Mouse (Mus musculus) intestine, embryonic 14.5 days (tissue): Measurements from ENCODE around the gene Commd3. TPM values are rescaled to one million over a fixed set of nuclear protein-coding genes. Genes with fewer than 3 reads are reported as not detected.
A peak's percentile ranks its signal among the peaks of the same experiment; 100 is the strongest.

Source experiments
- ATAC-seq: fragments of 200-750 bp; cut with Nextera tagmentation; replicated peaks from 2 replicates; pipeline ENCODE4 v1.8.0; 2017; ENCODE audit warnings: low read depth, moderate number of reproducible peaks, moderate TSS enrichment, moderate library complexity; ENCODE audit not compliant: low FRiP score, low TSS enrichment
- DNase-seq: peaks from one replicate; pipeline ENCODE4 v3.0.0-alpha.2; 2018; ENCODE audit warnings: low spot score
- H3K27ac ChIP-seq: fragments of 300-500 bp; sonication (generic); 2 replicates; pipeline ENCODE4 v1.5.1; 2014; ENCODE audit warnings: low read depth, mild to moderate bottlenecking, control low read depth
- H3K27me3 ChIP-seq: fragments of 300-500 bp; sonication (generic); replicated peaks from 2 replicates; pipeline ENCODE4 v1.6.1; 2014; ENCODE audit warnings: low read length, control low read depth; ENCODE audit not compliant: control insufficient read depth, insufficient read depth
- H3K36me3 ChIP-seq: fragments of 300-500 bp; sonication (generic); 2 replicates; pipeline ENCODE4 v1.6.1; 2014; ENCODE audit warnings: low read length, control low read depth; ENCODE audit not compliant: control insufficient read depth, insufficient read depth
- H3K4me1 ChIP-seq: fragments of 300-500 bp; sonication (generic); replicated peaks from 2 replicates; pipeline ENCODE4 v1.6.1; 2014; ENCODE audit warnings: low read length, control low read depth, mixed read lengths; ENCODE audit not compliant: control insufficient read depth, insufficient read depth
- H3K4me2 ChIP-seq: fragments of 300-500 bp; sonication (generic); 2 replicates; pipeline ENCODE4 v1.6.1; 2014; ENCODE audit warnings: low read length
- H3K4me3 ChIP-seq: fragments of 300-500 bp; sonication (generic); 2 replicates; pipeline ENCODE4 v1.5.1; 2014; ENCODE audit warnings: low read depth, low read length, control low read depth, mixed read lengths
- H3K9ac ChIP-seq: fragments of 300-500 bp; sonication (generic); 2 replicates; pipeline ENCODE4 v1.6.1; 2014; ENCODE audit warnings: mild to moderate bottlenecking, low read length
- H3K9me3 ChIP-seq: fragments of 300-500 bp; sonication (generic); 2 replicates; pipeline ENCODE4 v1.6.1; 2016; ENCODE audit warnings: low read length, control low read depth; ENCODE audit not compliant: control insufficient read depth
- WGBS: fragments of 180-500 bp; shearing (Covaris S2); extraction: QIAGEN DNeasy Blood & Tissue Kit; methylation state at CpG from one replicate; pipeline ENCODE4 v1.1.7; 2014; 5-methylcytosine and 5-hydroxymethylcytosine counted together
- polyA plus RNA-seq: library from polyadenylated mRNA; unstranded; fragments of >200 nt; fragmentation: Nextera tagmentation; extraction: Ambion mirVana; gene quantifications from 2 replicates; pipeline ENCODE4 v1.2.1, GENCODE M21; 2014

Commd3 gene
- 199 and 202 TPM in 2 replicates for polyA plus RNA-seq

GRCm38 (mm10) chr2:18672133-18672765 lies at the start of gene Commd3:
Gene Commd3 (plus strand): TSS chr2:18672384.
- no peaks in the 10 kb centered on the region for H3K9me3 ChIP-seq
- DNase-seq (peak; percentile 98), ATAC-seq (peak; percentile 85)
- H3K4me2 ChIP-seq: peak within 1 kb of the TSS; percentile 62
- H3K27ac ChIP-seq: peak within 1 kb of the TSS; percentile 96
- H3K4me1 ChIP-seq: peaks cover 3% of the 10 kb centered on the region; the same call in 1 of the 2 replicates
- WGBS: under 1% methylated on average over 91 of the region's 91 CpGs
- peak within 1 kb of the TSS; percentile 97 for H3K9ac ChIP-seq
- H3K4me3 ChIP-seq: peak within 1 kb of the TSS; percentile 72
- 0 out of 2 replicates have a peak, but pooled peaks cover 3% of the 10 kb centered on the region for H3K36me3 ChIP-seq
- H3K27me3 ChIP-seq: peaks cover 9% of the 10 kb centered on the region; the same call in 1 of the 2 replicates

GRCm38 (mm10) chr2:18623219-18623618 lies 49.0 kb upstream of the Commd3 start:
- H3K27ac ChIP-seq: no peak overlapping the region
- WGBS: 63% methylated on average over 10 of the region's 10 CpGs

DNA sequence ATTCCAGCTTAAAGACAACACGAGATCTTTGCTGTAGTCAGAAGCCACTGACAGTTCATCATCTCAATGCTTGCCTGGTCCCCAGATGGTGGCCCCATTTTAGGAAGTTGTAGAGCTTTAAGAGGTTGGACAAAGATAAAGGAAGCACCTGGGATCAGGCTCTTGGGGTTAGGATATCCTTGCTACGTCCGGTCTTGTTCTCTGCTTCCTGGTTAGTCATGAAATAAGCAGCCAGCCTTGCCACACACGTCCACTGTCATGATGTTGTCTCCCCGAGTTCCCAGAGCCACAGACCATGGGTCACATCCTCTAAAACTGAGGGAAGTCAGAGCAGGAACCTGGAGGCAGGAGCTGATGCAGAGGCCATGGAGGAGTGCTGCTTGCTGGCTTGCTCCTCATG lies 41.6 kb upstream of the Commd3 start:
- no peak for ATAC-seq
- 73% methylated on average over 5 of the region's 5 CpGs for WGBS

More at GRCm38 (mm10) chr2:18623219-18623618, 49.0 kb upstream of the Commd3 start:
- Histone ChIP-seq H3K9me3 (no peaks in the 10 kb centered on the region), H3K9ac (no peak overlapping the region), H3K4me3 (no peak overlapping the region), H3K27me3 (no peaks in the 10 kb centered on the region), H3K4me1 (no peaks in the 10 kb centered on the region), H3K36me3 (no peaks in the 10 kb centered on the region), H3K4me2 (no peak overlapping the region)
- ATAC-seq: no peak
- no peak for DNase-seq

DNA sequence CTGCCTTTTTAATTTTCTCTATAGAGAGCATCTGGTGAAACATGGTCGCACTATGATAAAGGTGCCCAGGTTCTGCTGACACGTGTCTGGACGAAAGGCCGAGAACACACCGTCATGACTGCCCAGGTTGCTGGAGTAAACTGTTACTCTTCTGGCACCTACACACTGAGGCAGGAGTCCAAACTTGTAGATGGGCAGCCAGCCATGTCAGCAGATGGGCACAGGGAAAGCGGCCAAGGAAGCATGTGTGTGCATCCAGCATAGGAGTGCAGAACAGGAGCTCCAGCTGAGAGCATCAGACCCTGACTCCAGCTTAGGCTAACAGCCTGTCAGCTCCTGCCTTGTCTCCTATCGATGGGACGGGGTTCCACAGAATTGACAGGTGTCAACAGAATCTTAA lies 37.1 kb upstream of the Commd3 start:
- Histone ChIP-seq H3K36me3 (no peaks in the 10 kb centered on the region), H3K4me3 (no peak overlapping the region), H3K9ac (no peak overlapping the region), H3K27me3 (no peaks in the 10 kb centered on the region), H3K4me1 (no peaks in the 10 kb centered on the region), H3K9me3 (no peaks in the 10 kb centered on the region), H3K27ac (no peak overlapping the region), H3K4me2 (no peak overlapping the region)
- DNase-seq: peak; percentile 48
- ATAC-seq: no peak
- 92% methylated on average over 8 of the region's 8 CpGs for WGBS

More for the DNA sequence above, 41.6 kb upstream of the Commd3 start:
- Histone ChIP-seq H3K9ac (no peak overlapping the region), H3K27me3 (no peaks in the 10 kb centered on the region), H3K4me1 (no peaks in the 10 kb centered on the region), H3K4me2 (no peak overlapping the region), H3K36me3 (no peaks in the 10 kb centered on the region), H3K4me3 (no peak overlapping the region), H3K27ac (no peak overlapping the region), H3K9me3 (no peaks in the 10 kb centered on the region)
- peak; percentile 32 for DNase-seq

DNA sequence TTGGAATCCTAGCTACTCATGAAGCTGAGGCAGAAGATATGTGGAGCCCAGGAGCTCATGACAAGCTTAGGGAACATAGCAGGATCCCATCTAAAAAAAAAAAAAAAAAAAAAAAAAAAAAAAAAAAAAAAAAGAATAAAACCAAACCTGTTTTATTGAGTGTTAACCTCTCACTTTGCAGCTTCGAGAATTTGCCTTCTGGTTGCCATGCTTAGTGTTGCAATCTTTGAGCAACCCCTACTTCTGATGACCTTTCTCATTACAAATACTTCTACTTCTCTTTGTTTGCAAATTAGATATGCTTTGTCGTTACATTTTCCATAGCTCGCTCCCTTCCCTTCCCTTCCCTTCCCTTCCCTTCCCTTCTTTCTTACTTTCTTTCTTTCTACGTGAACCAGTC lies 23.6 kb upstream of the Commd3 start:
- WGBS: 82% methylated on average over 3 of the region's 4 CpGs
- DNase-seq (peak; percentile 23), ATAC-seq (no peak)
- H3K4me1 ChIP-seq: no peaks in the 10 kb centered on the region
- no peak overlapping the region for H3K9ac ChIP-seq
- H3K4me2 ChIP-seq: no peak overlapping the region
- no peak overlapping the region for H3K27ac ChIP-seq
- no peaks in the 10 kb centered on the region for H3K9me3 ChIP-seq
- H3K4me3 ChIP-seq: no peak overlapping the region
- no peaks in the 10 kb centered on the region for H3K36me3 ChIP-seq
- H3K27me3 ChIP-seq: no peaks in the 10 kb centered on the region

- no peaks in the 10 kb centered on the region for H3K4me1 ChIP-seq
- no peak overlapping the region for H3K4me2 ChIP-seq
- H3K27me3 ChIP-seq: no peaks in the 10 kb centered on the region
- 63% methylated on average over 5 of the region's 5 CpGs for WGBS
- no peak overlapping the region for H3K9ac ChIP-seq
- DNase-seq: no peak
- H3K9me3 ChIP-seq: no peaks in the 10 kb centered on the region
- H3K36me3 ChIP-seq: no peaks in the 10 kb centered on the region
- H3K4me3 ChIP-seq: no peak overlapping the region
- H3K27ac ChIP-seq: no peak overlapping the region
- ATAC-seq: no peak
Observed at GRCm38 (mm10) chr2:18654821-18655220, 17.4 kb upstream of the Commd3 start.

- no peak overlapping the region for H3K27ac ChIP-seq
- H3K9me3 ChIP-seq: no peaks in the 10 kb centered on the region
- WGBS: 73% methylated on average over 3 of the region's 3 CpGs
- ATAC-seq (no peak), DNase-seq (no peak)
- H3K9ac ChIP-seq: no peak overlapping the region
- H3K4me3 ChIP-seq: no peak overlapping the region
- no peak overlapping the region for H3K4me2 ChIP-seq
- no peaks in the 10 kb centered on the region for H3K27me3 ChIP-seq
- H3K36me3 ChIP-seq: no peaks in the 10 kb centered on the region
- H3K4me1 ChIP-seq: no peaks in the 10 kb centered on the region
Observed at GRCm38 (mm10) chr2:18664003-18664402, 8.2 kb upstream of the Commd3 start.

DNA sequence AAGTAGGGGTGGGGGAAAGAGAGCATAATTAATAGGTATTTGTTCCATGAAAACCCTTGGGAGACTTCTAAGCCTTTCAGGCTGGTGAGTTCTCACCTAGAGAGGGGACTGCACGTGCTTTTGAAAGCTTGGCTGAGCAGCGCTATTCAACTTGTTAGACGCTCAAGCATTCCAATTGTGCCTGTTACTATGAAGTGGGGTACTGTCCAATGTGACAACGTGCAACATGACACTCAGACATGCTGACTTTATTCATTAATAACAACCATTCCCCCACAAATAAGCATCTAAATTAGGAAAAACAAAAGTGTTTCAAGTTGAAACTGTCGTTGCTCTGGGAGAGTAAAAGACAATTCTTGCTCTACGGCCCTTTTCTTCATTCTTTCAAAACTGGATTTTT lies 1.1 kb upstream of the Commd3 start:
- no peak overlapping the region for H3K4me3 ChIP-seq
- H3K4me2 ChIP-seq: no peak overlapping the region
- no peak overlapping the region for H3K27ac ChIP-seq
- WGBS: 54% methylated on average over 6 of the region's 6 CpGs
- H3K9ac ChIP-seq: no peak overlapping the region
- ATAC-seq (no peak), DNase-seq (no peak)
- H3K4me1 ChIP-seq: peaks cover 3% of the 10 kb centered on the region; the same call in 1 of the 2 replicates
- 0 out of 2 replicates have a peak, but pooled peaks cover 3% of the 10 kb centered on the region for H3K36me3 ChIP-seq
- H3K9me3 ChIP-seq: no peaks in the 10 kb centered on the region
- peaks cover 9% of the 10 kb centered on the region; the same call in 1 of the 2 replicates for H3K27me3 ChIP-seq

DNA sequence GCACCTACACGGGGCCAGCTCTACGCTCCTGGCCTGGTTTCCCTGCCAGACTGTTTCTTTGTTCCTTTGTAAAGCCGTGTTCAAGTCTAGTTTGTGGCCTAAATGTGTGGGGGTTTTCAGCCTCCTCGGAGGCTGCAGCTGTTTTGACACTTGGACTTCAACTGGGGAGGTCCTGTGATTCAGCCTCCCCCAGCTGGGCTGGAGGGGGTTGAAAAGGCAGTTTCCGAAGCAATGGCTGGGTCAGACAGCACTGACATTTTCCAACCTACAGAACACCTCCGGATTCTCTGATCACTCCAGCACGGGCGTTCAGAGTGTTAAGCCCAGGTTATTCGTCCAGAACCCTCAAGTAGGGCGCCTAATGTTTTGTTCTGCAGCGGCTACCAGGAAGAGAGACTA lies 581 bp downstream of the Commd3 start:
- DNase-seq: peak; percentile 90
- peak overlapping the region; percentile 97 for H3K9ac ChIP-seq
- H3K27me3 ChIP-seq: peaks cover 9% of the 10 kb centered on the region; the same call in 1 of the 2 replicates
- 0 out of 2 replicates have a peak, but pooled peaks cover 3% of the 10 kb centered on the region for H3K36me3 ChIP-seq
- no peaks in the 10 kb centered on the region for H3K9me3 ChIP-seq
- H3K4me2 ChIP-seq: peak overlapping the region; percentile 62
- no peak for ATAC-seq
- H3K27ac ChIP-seq: peak overlapping the region; percentile 96
- peaks cover 3% of the 10 kb centered on the region; the same call in 1 of the 2 replicates for H3K4me1 ChIP-seq
- under 1% methylated on average over 11 of the region's 11 CpGs for WGBS
- H3K4me3 ChIP-seq: peak overlapping the region; percentile 72
